Mouse (Mus musculus) midbrain, embryonic 11.5 days (tissue): ENCODE results near the gene Ddx46. TPM values are rescaled to one million over a fixed set of nuclear protein-coding genes. Genes with fewer than 3 reads are reported as not detected.
A peak's percentile ranks its signal among the peaks of the same experiment; 100 is the strongest.

Source experiments
- ATAC-seq: fragments of 200-750 bp; cut with Nextera tagmentation; 2 replicates; pipeline ENCODE4 v1.8.0; 2017; ENCODE audit warnings: moderate TSS enrichment, moderate library complexity; ENCODE audit not compliant: low FRiP score
- DNase-seq: peaks from one replicate; pipeline ENCODE4 v3.0.0; 2015; ENCODE audit warnings: low spot score; ENCODE audit errors: missing footprints
- H3K27ac ChIP-seq: fragments of 300-500 bp; sonication (generic); 2 replicates; pipeline ENCODE4 v1.5.1; 2014; ENCODE audit warnings: low read depth, low read length
- H3K27me3 ChIP-seq: fragments of 300-500 bp; sonication (generic); 2 replicates; pipeline ENCODE4 v1.6.1; 2014; ENCODE audit warnings: mild to moderate bottlenecking, low read length, moderate library complexity, mixed read lengths; ENCODE audit not compliant: control insufficient read depth, insufficient read depth
- H3K36me3 ChIP-seq: fragments of 300-500 bp; sonication (generic); 2 replicates; pipeline ENCODE4 v1.6.1; 2014; ENCODE audit warnings: mild to moderate bottlenecking, low read length, moderate library complexity, mixed read lengths; ENCODE audit not compliant: control insufficient read depth, insufficient read depth
- H3K4me1 ChIP-seq: fragments of 300-500 bp; sonication (generic); 2 replicates; pipeline ENCODE4 v1.6.1; 2014; ENCODE audit warnings: low read length; ENCODE audit not compliant: control insufficient read depth, insufficient read depth
- H3K4me2 ChIP-seq: fragments of 300-500 bp; sonication (generic); 2 replicates; pipeline ENCODE4 v1.6.1; 2014; ENCODE audit warnings: mild to moderate bottlenecking, moderate library complexity
- H3K4me3 ChIP-seq: fragments of 300-500 bp; sonication (generic); 2 replicates; pipeline ENCODE4 v1.5.1; 2014; ENCODE audit warnings: low read depth, low read length
- H3K9ac ChIP-seq: fragments of 300-500 bp; sonication (generic); 2 replicates; pipeline ENCODE4 v1.6.1; 2014; ENCODE audit warnings: low read length
- H3K9me3 ChIP-seq: fragments of 300-500 bp; sonication (generic); 2 replicates; pipeline ENCODE4 v1.6.1; 2016; ENCODE audit warnings: low read length; ENCODE audit not compliant: control insufficient read depth
- WGBS: fragments of 180-500 bp; shearing (Covaris S2); extraction: QIAGEN DNeasy Blood & Tissue Kit; methylation state at CpG from one replicate; pipeline ENCODE4 v1.1.7; 2014; 5-methylcytosine and 5-hydroxymethylcytosine counted together
- polyA plus RNA-seq: library from polyadenylated mRNA; unstranded; fragments of >200 nt; fragmentation: Nextera tagmentation; extraction: Ambion mirVana; gene quantifications from 2 replicates; pipeline ENCODE4 v1.2.1, GENCODE M21; 2014

The Ddx46 gene
- polyA plus RNA-seq, 1 experiment from 2014 or later: 48.4 TPM

DNA sequence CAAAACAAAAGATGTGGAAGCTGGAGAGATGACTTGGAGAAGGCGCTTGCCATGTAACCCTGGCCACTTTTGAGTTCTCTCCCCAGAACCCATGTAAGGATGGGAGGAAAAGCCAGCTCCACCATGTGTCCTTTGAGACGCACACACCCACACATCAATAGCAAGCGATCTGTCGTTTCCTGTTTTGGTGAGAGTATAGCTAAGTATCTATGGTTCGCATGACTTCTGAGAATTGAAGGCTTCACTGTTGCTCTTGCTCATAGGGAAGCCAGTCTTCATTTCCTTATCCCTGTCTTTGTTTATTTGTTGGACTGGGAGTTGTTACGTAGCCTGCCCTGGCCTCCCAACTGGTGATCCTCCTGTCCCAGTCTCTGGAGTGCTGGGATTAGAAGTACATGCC lies 37.9 kb downstream of the Ddx46 start:
- H3K4me3 ChIP-seq: no peak overlapping the region
- ATAC-seq (no peak), DNase-seq (no peak)
- H3K27me3 ChIP-seq: no peaks in the 10 kb centered on the region
- WGBS: 95% methylated on average over 6 of the region's 6 CpGs
- H3K4me1 ChIP-seq: no peaks in the 10 kb centered on the region
- no peak overlapping the region for H3K9ac ChIP-seq
- H3K36me3 ChIP-seq: peaks cover 41% of the 10 kb centered on the region
- H3K27ac ChIP-seq: no peak overlapping the region
- no peak overlapping the region for H3K4me2 ChIP-seq
- no peaks in the 10 kb centered on the region for H3K9me3 ChIP-seq

DNA sequence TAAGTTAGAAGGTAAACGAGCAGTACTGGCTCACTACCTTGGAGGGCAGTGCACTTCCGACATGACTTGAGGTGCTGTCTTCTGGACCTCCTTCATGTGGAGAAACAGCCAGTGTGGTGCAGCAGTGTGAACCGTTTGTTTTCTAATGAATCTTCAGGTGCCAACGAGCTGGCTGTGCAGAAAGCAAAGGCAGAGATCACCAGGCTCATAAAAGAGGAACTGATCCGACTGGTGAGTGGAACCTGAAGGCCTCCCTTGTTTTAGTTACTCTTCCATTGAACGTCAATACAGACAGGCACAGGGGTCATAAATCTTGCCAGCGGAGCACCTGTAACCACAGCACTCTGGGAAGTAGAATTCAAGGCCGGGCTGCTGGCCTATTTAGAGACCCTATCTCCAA lies 42.5 kb downstream of the Ddx46 start:
- Histone ChIP-seq H3K9ac (no peak overlapping the region), H3K4me2 (no peak overlapping the region), H3K9me3 (no peaks in the 10 kb centered on the region), H3K4me1 (no peaks in the 10 kb centered on the region), H3K36me3 (peaks cover 16% of the 10 kb centered on the region), H3K4me3 (no peak overlapping the region), H3K27me3 (no peaks in the 10 kb centered on the region), H3K27ac (no peak overlapping the region)
- ATAC-seq: no peak
- DNase-seq: no peak
- WGBS: 87% methylated on average over 8 of the region's 8 CpGs

DNA sequence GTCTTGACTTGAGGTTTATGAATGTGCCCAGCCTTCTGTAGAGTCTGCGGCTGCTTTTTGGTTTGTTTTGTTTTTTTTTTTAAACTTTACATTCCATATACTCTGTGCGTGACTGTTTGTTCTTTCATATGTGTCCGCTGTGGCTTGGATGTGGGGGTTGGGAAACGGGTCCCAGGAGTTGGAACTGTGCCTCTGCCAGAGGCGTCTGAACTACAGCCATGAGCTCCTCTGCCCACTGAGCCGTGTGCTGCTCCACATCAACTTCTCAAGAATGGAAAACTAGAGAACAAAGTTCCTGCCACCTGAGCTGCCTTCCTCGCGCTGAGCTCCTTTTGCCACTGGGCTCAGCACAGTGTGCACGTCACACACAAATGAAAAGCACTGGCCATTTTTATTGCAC lies 47.4 kb downstream of the Ddx46 start:
- Histone ChIP-seq H3K27me3 (no peaks in the 10 kb centered on the region), H3K27ac (no peak overlapping the region), H3K9ac (no peak overlapping the region), H3K4me3 (no peak overlapping the region), H3K36me3 (peaks cover 2% of the 10 kb centered on the region), H3K4me2 (no peak overlapping the region), H3K4me1 (no peaks in the 10 kb centered on the region; the same call in 1 of the 2 replicates), H3K9me3 (no peaks in the 10 kb centered on the region)
- ATAC-seq (no peak), DNase-seq (no peak)
- 91% methylated on average over 9 of the region's 9 CpGs for WGBS

DNA sequence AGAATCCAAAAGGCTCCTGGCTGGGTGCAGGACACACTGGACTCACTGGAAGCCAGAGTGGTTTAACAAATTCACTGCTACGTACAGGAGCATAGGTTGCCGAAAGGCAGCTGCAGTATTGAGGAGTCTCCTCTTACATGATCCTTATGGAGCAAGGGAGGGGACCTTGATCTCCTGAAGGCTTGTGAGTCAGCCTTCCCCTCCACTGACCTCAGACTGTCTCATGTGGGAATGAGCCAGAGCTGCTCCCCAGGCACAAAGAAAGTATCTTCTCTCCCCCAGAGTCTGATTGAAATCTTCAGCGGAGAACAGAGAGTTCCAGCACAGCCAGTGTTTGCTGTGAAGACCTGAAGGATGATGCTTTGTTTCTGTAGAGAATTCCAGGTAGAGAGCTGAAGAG lies 48.8 kb downstream of the Ddx46 start:
- no peak for ATAC-seq
- DNase-seq: no peak
- Histone ChIP-seq H3K36me3 (peaks cover 2% of the 10 kb centered on the region; the same call in 1 of the 2 replicates), H3K9ac (no peak overlapping the region), H3K4me2 (no peak overlapping the region), H3K27me3 (no peaks in the 10 kb centered on the region), H3K4me1 (peaks cover 10% of the 10 kb centered on the region), H3K9me3 (no peaks in the 10 kb centered on the region), H3K4me3 (no peak overlapping the region), H3K27ac (no peak overlapping the region)
- WGBS: 97% methylated on average over 3 of the region's 3 CpGs

DNA sequence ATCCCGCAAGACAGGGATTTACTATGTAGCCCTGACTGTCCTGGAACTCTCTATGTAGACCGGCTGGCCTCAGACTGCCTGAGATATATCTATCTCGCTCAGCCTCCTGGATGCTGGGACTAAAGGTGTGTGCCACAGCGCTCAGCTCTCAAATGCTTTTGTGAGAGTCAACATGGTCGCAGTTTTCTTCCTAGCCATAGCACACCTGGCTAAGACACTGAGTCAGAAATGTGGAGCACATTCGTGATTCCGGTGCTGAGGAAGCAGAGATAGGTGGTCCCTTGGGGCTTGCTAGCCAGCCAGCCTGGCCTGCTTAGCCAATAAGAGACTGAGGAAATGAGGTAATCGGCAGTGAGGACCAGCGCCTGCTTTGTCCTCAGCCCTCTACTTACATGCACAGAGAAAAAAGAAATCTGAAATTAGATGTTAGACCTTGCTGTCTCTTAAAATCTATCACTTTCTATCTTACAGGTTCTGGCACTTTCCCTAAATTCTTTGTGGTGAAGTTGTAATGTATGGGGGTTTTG lies 51.3 kb downstream of the Ddx46 start:
- Histone ChIP-seq H3K27me3 (no peaks in the 10 kb centered on the region), H3K36me3 (no peaks in the 10 kb centered on the region), H3K4me1 (peaks cover 10% of the 10 kb centered on the region), H3K27ac (peak overlapping the region; percentile 14; the same call in 1 of the 2 replicates), H3K9me3 (no peaks in the 10 kb centered on the region), H3K4me2 (no peak overlapping the region), H3K4me3 (no peak overlapping the region), H3K9ac (no peak overlapping the region; the same call in 1 of the 2 replicates)
- DNase-seq (no peak), ATAC-seq (peak; percentile 50; the same call in 1 of the 2 replicates)
- WGBS: 78% methylated on average over 9 of the region's 9 CpGs

DNA sequence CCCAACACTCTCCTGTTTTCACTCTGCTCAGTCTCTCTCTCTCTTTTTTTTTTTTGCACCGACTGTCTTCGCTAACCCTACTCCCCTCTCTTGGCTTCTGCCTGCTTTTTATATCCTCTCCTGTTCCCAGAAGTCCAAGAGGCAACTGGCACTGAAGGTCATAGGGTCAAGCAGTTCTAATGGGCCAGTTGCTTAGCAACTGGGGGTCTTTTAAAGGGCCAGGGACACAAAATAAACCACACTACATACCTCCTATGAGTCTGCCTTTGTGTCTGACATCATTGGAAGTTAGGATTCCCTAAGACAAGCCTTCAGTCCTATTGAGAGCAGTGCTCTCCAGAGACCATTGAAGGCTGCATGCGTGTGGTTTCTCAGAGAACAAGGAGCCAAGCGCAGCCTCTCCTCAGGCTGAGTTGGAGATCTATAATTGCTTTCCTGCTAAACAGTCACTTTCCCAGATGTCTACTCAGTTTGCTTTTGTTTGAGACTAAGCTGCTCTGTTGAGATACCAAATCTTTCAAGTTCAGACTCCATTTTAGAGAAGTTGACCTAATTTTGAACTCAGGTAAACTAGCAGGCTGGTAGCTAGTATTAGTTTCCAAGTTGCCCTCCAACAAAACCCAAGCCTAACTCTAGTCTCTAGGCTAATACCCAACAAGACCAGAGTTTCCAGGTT lies 53.2 kb downstream of the Ddx46 start:
- Histone ChIP-seq H3K4me2 (no peak overlapping the region), H3K36me3 (no peaks in the 10 kb centered on the region), H3K9me3 (no peaks in the 10 kb centered on the region), H3K27me3 (no peaks in the 10 kb centered on the region), H3K4me1 (peaks cover 10% of the 10 kb centered on the region), H3K4me3 (no peak overlapping the region), H3K27ac (peak overlapping the region; percentile 51), H3K9ac (no peak overlapping the region)
- DNase-seq: peak; percentile 90
- WGBS: 18% methylated on average over 4 of the region's 4 CpGs
- no peak; the same call in 1 of the 2 replicates for ATAC-seq

DNA sequence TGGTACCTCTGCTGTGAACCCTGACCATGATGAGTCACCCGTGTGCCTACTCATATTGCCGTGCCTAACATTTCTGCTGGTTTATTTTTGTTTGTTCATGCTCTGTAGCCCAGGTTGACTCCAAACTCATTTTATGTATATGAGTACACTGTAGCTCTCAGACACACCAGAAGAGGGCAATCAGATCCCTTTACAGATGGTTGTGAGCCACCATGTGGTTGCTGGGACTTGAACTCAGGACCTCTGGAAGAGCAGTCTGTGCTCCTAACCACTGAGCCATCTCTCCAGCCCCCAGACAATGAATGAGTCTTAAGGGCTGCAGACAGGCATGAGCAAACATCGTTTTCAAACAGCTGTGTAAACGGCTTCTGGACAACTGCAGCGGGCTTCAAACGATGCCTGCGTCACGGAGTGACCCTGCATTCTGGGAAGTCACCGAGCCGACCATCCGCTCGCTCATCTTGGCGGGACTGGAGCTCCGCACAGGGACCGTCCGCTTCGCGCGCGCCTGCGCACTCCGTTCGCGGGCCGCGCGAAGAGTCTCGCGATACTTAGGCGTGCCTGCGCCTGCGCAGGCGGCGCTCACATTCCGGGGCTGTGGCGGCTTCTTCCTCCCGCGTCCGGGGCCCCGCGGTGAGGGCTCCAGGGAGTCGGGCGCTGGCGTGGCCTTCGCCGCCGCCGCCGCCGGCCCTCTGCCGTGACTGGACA lies 57.9 kb downstream of the Ddx46 start, which contains the start of gene B230219D22Rik:
B230219D22Rik (plus strand) TSS at position 590 of the 708 bp plus-strand sequence.
- H3K27me3 ChIP-seq: no peaks in the 10 kb centered on the region
- H3K27ac ChIP-seq: peak within 1 kb of the TSS; percentile 92
- peaks cover 21% of the 10 kb centered on the region for H3K4me1 ChIP-seq
- no peaks in the 10 kb centered on the region for H3K9me3 ChIP-seq
- H3K4me2 ChIP-seq: peak within 1 kb of the TSS; percentile 76
- DNase-seq: peak; percentile 99
- 2% methylated on average over 50 of the region's 51 CpGs for WGBS
- no peaks in the 10 kb centered on the region for H3K36me3 ChIP-seq
- peak within 1 kb of the TSS; percentile 99 for H3K9ac ChIP-seq
- peak within 1 kb of the TSS; percentile 97 for H3K4me3 ChIP-seq
- peak; percentile 97 for ATAC-seq

DNA sequence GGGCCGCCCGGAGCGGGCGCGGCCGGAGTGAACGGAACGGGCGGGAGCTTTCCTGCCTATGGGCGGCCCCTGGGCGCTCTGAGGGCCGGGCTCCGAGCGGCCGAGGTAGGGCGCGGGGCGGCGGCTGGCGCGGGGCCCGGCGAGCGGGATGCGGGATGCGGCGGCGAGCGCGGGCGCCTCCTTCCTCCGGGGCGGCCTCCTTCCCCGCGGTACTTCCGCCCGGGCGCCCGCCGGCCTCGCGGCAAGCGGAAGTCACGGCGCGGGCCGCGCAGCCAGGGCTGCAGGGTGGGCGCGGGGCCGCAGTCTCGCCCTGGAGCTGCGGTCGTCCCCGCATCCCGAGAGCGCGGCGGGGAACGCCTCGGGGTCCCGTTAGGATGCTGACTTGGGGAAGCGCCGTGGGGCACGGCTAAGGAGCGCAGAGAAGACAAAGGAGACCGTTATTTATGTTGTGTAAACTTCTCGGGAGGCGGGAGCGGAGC lies 58.5 kb downstream of the Ddx46 start:
- Histone ChIP-seq H3K9ac (peak overlapping the region; percentile 99), H3K4me1 (peaks cover 15% of the 10 kb centered on the region), H3K27me3 (no peaks in the 10 kb centered on the region), H3K4me3 (peak overlapping the region; percentile 97), H3K4me2 (peak overlapping the region; percentile 76), H3K36me3 (no peaks in the 10 kb centered on the region; the same call in 1 of the 2 replicates), H3K9me3 (no peaks in the 10 kb centered on the region), H3K27ac (peak overlapping the region; percentile 92)
- DNase-seq (peak; percentile 93), ATAC-seq (peak; percentile 74; the same call in 1 of the 2 replicates)
- under 1% methylated on average over 49 of the region's 70 CpGs for WGBS

DNA sequence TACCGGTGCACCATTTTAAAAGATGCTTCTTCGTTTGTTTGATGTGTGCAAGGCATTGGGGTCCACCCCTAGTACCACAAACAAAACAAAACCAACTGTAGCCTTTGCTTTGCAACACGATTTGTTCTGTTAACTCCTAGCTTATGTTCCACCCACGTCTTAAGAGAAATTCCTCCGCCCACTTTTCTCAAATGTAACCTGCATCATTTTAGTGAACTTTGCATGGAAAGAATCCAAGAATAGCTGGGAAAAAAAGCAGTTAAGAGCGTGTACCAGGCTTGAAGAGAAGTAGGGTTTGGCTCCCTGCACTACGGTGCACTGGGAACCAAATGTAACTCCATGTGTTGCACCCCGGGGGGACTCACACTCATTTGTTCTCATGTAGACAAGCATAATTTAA lies 59.3 kb downstream of the Ddx46 start:
- Histone ChIP-seq H3K4me2 (peak overlapping the region; percentile 76), H3K9ac (peak overlapping the region; percentile 99), H3K27ac (no peak overlapping the region; the same call in 1 of the 2 replicates), H3K4me1 (peaks cover 15% of the 10 kb centered on the region), H3K4me3 (peak overlapping the region; percentile 97), H3K27me3 (no peaks in the 10 kb centered on the region), H3K36me3 (peaks cover 7% of the 10 kb centered on the region; the same call in 1 of the 2 replicates), H3K9me3 (no peaks in the 10 kb centered on the region)
- ATAC-seq (no peak), DNase-seq (peak; percentile 89)
- WGBS: 24% methylated on average over 8 of the region's 8 CpGs
